Mouse (Mus musculus) adrenal gland, postnatal 10 days (tissue): ENCODE data around the gene Tnfaip1. TPM values are rescaled to one million over a fixed set of nuclear protein-coding genes. Genes with fewer than 3 reads are reported as not detected.
"Not testable (repeated sequence)": the region's sequence is repeated elsewhere in the genome, so short reads cannot be mapped to it uniquely, and the experiment has no call there.

Experiments
- DNase-seq: peaks from one replicate; pipeline ENCODE4 v3.0.0; 2021; ENCODE audit warnings: mixed read lengths
- long read RNA-seq, 2 experiments: library from polyadenylated mRNA; stranded (forward); transcript quantifications; one replicate each; pipeline ENCODE4 v2.0.0; 2021
- total RNA-seq, 2 experiments: library from RNA; stranded (reverse); gene quantifications; 2 replicates each; pipeline ENCODE4 v1.2.3; 2021

The Tnfaip1 gene
- total RNA-seq, result 10 to 100 TPM; 52.2 to 55.1 TPM
- long read RNA-seq, experiment 1, transcript Tnfaip1-201 (7 exons, 3,720 nt), result minor isoform, 10 of 80 reads
- long read RNA-seq, experiment 1, transcript Tnfaip1-202 (7 exons, 3,768 nt), result major isoform, 42 of 80 reads
- long read RNA-seq, experiment 1, partial matches to known transcripts, result 24 of 80 reads
- long read RNA-seq, experiment 1, other reads (novel, unspliced or antisense), result 4 of 80 reads
- long read RNA-seq, experiment 2, transcript Tnfaip1-202 (7 exons, 3,768 nt), result major isoform, 33 of 59 reads
- long read RNA-seq, experiment 2, transcript Tnfaip1-201 (7 exons, 3,720 nt), result minor isoform, 11 of 59 reads
- long read RNA-seq, experiment 2, partial matches to known transcripts, result 4 of 59 reads
- long read RNA-seq, experiment 2, other reads (novel, unspliced or antisense), result 11 of 59 reads

GRCm38 (mm10) chr11:78536080-78536689 is at the start of gene Tnfaip1, which contains the start of gene Ift20:
Tnfaip1 (minus strand) TSS chr11:78536332.
Ift20 (plus strand) TSS chr11:78536361.
- DNase-seq, result peak; percentile 97

GRCm38 (mm10) chr11:78582848-78583247 is 46.7 kb upstream of the Tnfaip1 start:
- DNase-seq, result no peak

- DNase-seq, result no peak
Observed at GRCm38 (mm10) chr11:78574975-78575374, 38.8 kb upstream of the Tnfaip1 start.

GRCm38 (mm10) chr11:78574536-78574935 is 38.4 kb upstream of the Tnfaip1 start:
- DNase-seq, result no peak

GRCm38 (mm10) chr11:78574031-78574430 is 37.9 kb upstream of the Tnfaip1 start:
- DNase-seq, result not testable (repeated sequence)

- DNase-seq, result no peak
Observed at GRCm38 (mm10) chr11:78571854-78572253, 35.7 kb upstream of the Tnfaip1 start.

- no peak for DNase-seq
Observed at GRCm38 (mm10) chr11:78571441-78571840, 35.3 kb upstream of the Tnfaip1 start.

GRCm38 (mm10) chr11:78569806-78570205 is 33.7 kb upstream of the Tnfaip1 start:
- no peak for DNase-seq

GRCm38 (mm10) chr11:78568827-78569226 is 32.7 kb upstream of the Tnfaip1 start:
- DNase-seq, result no peak

GRCm38 (mm10) chr11:78567614-78568013 is 31.5 kb upstream of the Tnfaip1 start:
- DNase-seq, result no peak

GRCm38 (mm10) chr11:78566775-78567174 is 30.6 kb upstream of the Tnfaip1 start:
- no peak for DNase-seq

- DNase-seq, result peak; percentile 83
Observed at GRCm38 (mm10) chr11:78560447-78560846, 24.3 kb upstream of the Tnfaip1 start.

- no peak for DNase-seq
Observed at GRCm38 (mm10) chr11:78557241-78557640, 21.1 kb upstream of the Tnfaip1 start.

GRCm38 (mm10) chr11:78556070-78556469 is 19.9 kb upstream of the Tnfaip1 start:
- DNase-seq, result no peak

GRCm38 (mm10) chr11:78555623-78556022 is 19.5 kb upstream of the Tnfaip1 start:
- peak; percentile 54 for DNase-seq

GRCm38 (mm10) chr11:78551059-78551398 is 14.9 kb upstream of the Tnfaip1 start:
- DNase-seq, result no peak

GRCm38 (mm10) chr11:78550168-78551058 is 14.3 kb upstream of the Tnfaip1 start, which contains the start of gene Tmem97:
Tmem97 (minus strand) TSS chr11:78550777.
- peak; percentile 96 for DNase-seq

GRCm38 (mm10) chr11:78549491-78549987 is 13.4 kb upstream of the Tnfaip1 start:
- DNase-seq, result no peak

GRCm38 (mm10) chr11:78547718-78548460 is 11.8 kb upstream of the Tnfaip1 start:
- DNase-seq, result no peak

- no peak for DNase-seq
Observed at GRCm38 (mm10) chr11:78545181-78545580, 9.0 kb upstream of the Tnfaip1 start.

- no peak for DNase-seq
Observed at GRCm38 (mm10) chr11:78544449-78545111, 8.4 kb upstream of the Tnfaip1 start.
